ENCODE assay signal across 9 mouse cellular contexts in genomic region chr10:84450654-84451053, GRCm38 (mm10). TPM values are rescaled to one million over a fixed set of nuclear protein-coding genes. Genes with fewer than 3 reads are reported as not detected.
DNase-seq lines count a peak whose midpoint lies in the region; ATAC-seq and TF ChIP-seq lines count a peak whose summit lies in the region.
"Had no signal": no experiment of that assay in that cellular context is flagged by ENCODE, and none has a peak within 500 bp of the region (broad histone marks: within the 10 kb centered on the region; RNA-seq: fewer than 3 reads in every experiment).

No protein-coding gene starts in this region.

- H3K27me3 ChIP-seq in heart, embryonic 13.5 days (replicated peaks): no peaks in the 10 kb centered on the region
- no peaks in the 10 kb centered on the region for H3K27me3 ChIP-seq in kidney, postnatal 0 days (ENCODE audit: insufficient read depth, low read length)
- no peaks in the 10 kb centered on the region for H3K27me3 ChIP-seq in liver, postnatal 0 days (ENCODE audit: insufficient read depth, low read length)
- H3K27me3 ChIP-seq: stomach, embryonic 15.5 days had no signal

- H3K4me1 ChIP-seq in heart, embryonic 13.5 days: peaks cover 20% of the 10 kb centered on the region
- H3K4me1 ChIP-seq in kidney, postnatal 0 days (replicated peaks; ENCODE audit: insufficient read depth, low read length): peaks cover 8% of the 10 kb centered on the region; the same call in 1 of the 2 replicates
- H3K4me1 ChIP-seq in liver, postnatal 0 days (ENCODE audit: insufficient read depth): no peaks in the 10 kb centered on the region
- H3K4me1 ChIP-seq: stomach, embryonic 15.5 days had no signal

- H3K9me3 ChIP-seq in heart, embryonic 13.5 days: no peaks in the 10 kb centered on the region
- no peaks in the 10 kb centered on the region for H3K9me3 ChIP-seq in kidney, postnatal 0 days (replicated peaks; ENCODE audit: low read length)
- no peaks in the 10 kb centered on the region for H3K9me3 ChIP-seq in liver, postnatal 0 days (ENCODE audit: low read length)
- H3K9me3 ChIP-seq: stomach, embryonic 15.5 days had no signal

- no peak overlapping the region for H3K4me3 ChIP-seq in heart, embryonic 13.5 days
- no peak overlapping the region for H3K4me3 ChIP-seq in kidney, postnatal 0 days (replicated peaks; ENCODE audit: low read depth, low read length)
- H3K4me3 ChIP-seq in liver, postnatal 0 days (ENCODE audit: low read depth, low read length): no peak overlapping the region
- H3K4me3 ChIP-seq: stomach, embryonic 15.5 days had no signal

- WGBS in heart, embryonic 13.5 days: under 1% methylated on average over 10 of the region's 10 CpGs
- WGBS in kidney, postnatal 0 days: 3% methylated on average over 10 of the region's 10 CpGs
- 3% methylated on average over 10 of the region's 10 CpGs for WGBS in liver, postnatal 0 days (ENCODE audit: insufficient replicate concordance)

- peak overlapping the region; percentile 52; the same call in 1 of the 2 replicates for H3K9ac ChIP-seq in heart, embryonic 13.5 days
- H3K9ac ChIP-seq in kidney, postnatal 0 days (ENCODE audit: low read depth, low read length): no peak overlapping the region
- no peak overlapping the region for H3K9ac ChIP-seq in liver, postnatal 0 days (replicated peaks)
- H3K9ac ChIP-seq: stomach, embryonic 15.5 days had no signal

- H3K4me2 ChIP-seq in heart, embryonic 13.5 days: no peak overlapping the region
- no peak overlapping the region for H3K4me2 ChIP-seq in kidney, postnatal 0 days (ENCODE audit: low read length)
- no peak overlapping the region for H3K4me2 ChIP-seq in liver, postnatal 0 days (ENCODE audit: low read depth, low read length)
- H3K4me2 ChIP-seq: stomach, embryonic 15.5 days had no signal

- no peaks in the 10 kb centered on the region for H3K36me3 ChIP-seq in heart, embryonic 13.5 days
- no peaks in the 10 kb centered on the region for H3K36me3 ChIP-seq in kidney, postnatal 0 days (ENCODE audit: insufficient read depth, low read length)
- H3K36me3 ChIP-seq in liver, postnatal 0 days (replicated peaks; ENCODE audit: insufficient read depth, low read length): no peaks in the 10 kb centered on the region
- H3K36me3 ChIP-seq: stomach, embryonic 15.5 days had no signal

- ATAC-seq in heart, embryonic 13.5 days (ENCODE audit: extremely low read depth, insufficient number of reproducible peaks, low FRiP score, low TSS enrichment): no peak
- ATAC-seq in kidney, postnatal 0 days (replicated peaks; ENCODE audit: low FRiP score, low read depth): peak; percentile 58
- no peak for ATAC-seq in liver, postnatal 0 days
- ATAC-seq in neutrophil, adult 5-6 weeks (ENCODE audit: extremely low read depth, insufficient number of reproducible peaks, low FRiP score, poor library complexity, severe bottlenecking): peak; percentile 55; the same call in 1 of the 2 replicates

- TF ChIP-seq CTCF in kidney, postnatal 0 days (IDR thresholded peaks at IDR 0.05; ENCODE audit: low read depth): peak; percentile 95
- peak; percentile 85 for TF ChIP-seq CTCF in liver, postnatal 0 days (IDR thresholded peaks at IDR 0.05; ENCODE audit: low read depth)

- no peak overlapping the region for H3K27ac ChIP-seq in heart, embryonic 13.5 days (replicated peaks)
- no peak overlapping the region for H3K27ac ChIP-seq in kidney, postnatal 0 days
- H3K27ac ChIP-seq in liver, postnatal 0 days (ENCODE audit: low read depth): no peak overlapping the region
- H3K27ac ChIP-seq: stomach, embryonic 15.5 days had no signal

- peak; percentile 92 for DNase-seq in 3T3-L1 (ENCODE audit: low read depth, low spot score)
- DNase-seq in adrenal gland, postnatal 10 days: peak; percentile 93
- DNase-seq in embryo, embryonic 9.5 days (ENCODE audit: extremely low spot score): peak; percentile 85
- DNase-seq in kidney, postnatal 0 days (ENCODE audit: low spot score): peak; percentile 94
- peak; percentile 83 for DNase-seq in liver, postnatal 0 days
- DNase-seq in testis, postnatal 10 days (ENCODE audit: low spot score): peak; percentile 93

- no peak for TF ChIP-seq EP300 in liver, postnatal 0 days (IDR thresholded peaks at IDR 0.05; ENCODE audit: low read depth)

RNA-seq across cellular contexts. Expression of gene Nuak1, which starts 10.3 kb away (rescaled TPM):
- total RNA-seq in adrenal gland, postnatal 10 days (2021): 10 to 100 TPM in 1 of 2 experiments, 1 to 10 TPM in 1; 8.8 to 10.9 TPM
- polyA plus RNA-seq in heart, embryonic 13.5 days (2015; fragmentation: Nextera tagmentation; extraction: Ambion mirVana): 2.3 and 2.6 TPM in 2 replicates
- 2.3 and 2.4 TPM in 2 replicates for polyA plus RNA-seq in kidney, postnatal 0 days (2015; fragmentation: Nextera tagmentation; extraction: Ambion mirVana)
- 0.13 and 0.20 TPM in 2 replicates for polyA plus RNA-seq in liver, postnatal 0 days (2015; fragmentation: Nextera tagmentation; extraction: Ambion mirVana)
- 0.49 and 1.0 TPM in 2 replicates for total RNA-seq in neutrophil, adult 5-6 weeks (2017)

Comparison
In these comparisons a context has a peak if more than half of its experiments do, and no peak if none do; other contexts are left out.
1. ATAC-seq: peak in kidney, postnatal 0 days (single experiment) and neutrophil, adult 5-6 weeks (single experiment); none in heart, embryonic 13.5 days (single experiment) and liver, postnatal 0 days (single experiment).
2. Peak in every context shown above with its lines, with median percentiles within 50 percentile points of each other: DNase-seq.